Mouse (Mus musculus): ENCODE results near the gene Ncam2.

Ncam2 gene

GRCm38 (mm10) chr16:81303806-81304205, 103.3 kb downstream of the Ncam2 start:
- DNase-seq (ENCODE audit: low spot score) = no peak

- DNase-seq (ENCODE audit: low spot score) = no peak
Observed at GRCm38 (mm10) chr16:81309215-81309614, 108.7 kb downstream of the Ncam2 start.

GRCm38 (mm10) chr16:81319037-81319436, 118.5 kb downstream of the Ncam2 start:
- no peak for DNase-seq (ENCODE audit: low spot score)

GRCm38 (mm10) chr16:81330539-81330938, 130.0 kb downstream of the Ncam2 start:
- DNase-seq (ENCODE audit: low spot score) = peak; percentile 27

GRCm38 (mm10) chr16:81365901-81366300, 165.4 kb downstream of the Ncam2 start:
- no peak for DNase-seq (ENCODE audit: low spot score)

GRCm38 (mm10) chr16:81374234-81374633, 173.7 kb downstream of the Ncam2 start:
- DNase-seq (ENCODE audit: low spot score) = no peak

GRCm38 (mm10) chr16:81380434-81380833, 179.9 kb downstream of the Ncam2 start:
- no peak for DNase-seq (ENCODE audit: low spot score)

- no peak for DNase-seq (ENCODE audit: low spot score)
Observed at GRCm38 (mm10) chr16:81388646-81389045, 188.1 kb downstream of the Ncam2 start.

- no peak for DNase-seq (ENCODE audit: low spot score)
Observed at GRCm38 (mm10) chr16:81434559-81434958, 234.1 kb downstream of the Ncam2 start.

- DNase-seq (ENCODE audit: low spot score) = no peak
Observed at GRCm38 (mm10) chr16:81437091-81437867, 236.8 kb downstream of the Ncam2 start.

GRCm38 (mm10) chr16:81437868-81438249, 237.4 kb downstream of the Ncam2 start:
- DNase-seq (ENCODE audit: low spot score) = no peak

- DNase-seq (ENCODE audit: low spot score) = no peak
Observed at GRCm38 (mm10) chr16:81450851-81451250, 250.4 kb downstream of the Ncam2 start.

GRCm38 (mm10) chr16:81452988-81453387, 252.5 kb downstream of the Ncam2 start:
- no peak for DNase-seq (ENCODE audit: low spot score)

- DNase-seq (ENCODE audit: low spot score) = no peak
Observed at GRCm38 (mm10) chr16:81454472-81454871, 254.0 kb downstream of the Ncam2 start.

GRCm38 (mm10) chr16:81462731-81463130, 262.2 kb downstream of the Ncam2 start:
- DNase-seq (ENCODE audit: low spot score) = peak; percentile 4

GRCm38 (mm10) chr16:81472925-81473324, 272.4 kb downstream of the Ncam2 start:
- no peak for DNase-seq (ENCODE audit: low spot score)

GRCm38 (mm10) chr16:81481058-81481457, 280.6 kb downstream of the Ncam2 start:
- DNase-seq (ENCODE audit: low spot score) = no peak

GRCm38 (mm10) chr16:81496111-81496510, 295.6 kb downstream of the Ncam2 start:
- DNase-seq (ENCODE audit: low spot score) = no peak

- no peak for DNase-seq (ENCODE audit: low spot score)
Observed at GRCm38 (mm10) chr16:81502578-81502977, 302.1 kb downstream of the Ncam2 start.

- DNase-seq (ENCODE audit: low spot score) = no peak
Observed at GRCm38 (mm10) chr16:81536230-81536629, 335.7 kb downstream of the Ncam2 start.

GRCm38 (mm10) chr16:81587565-81588107, 387.1 kb downstream of the Ncam2 start:
- no peak for DNase-seq (ENCODE audit: low spot score)

- no peak for DNase-seq (ENCODE audit: low spot score)
Observed at GRCm38 (mm10) chr16:81623276-81623675, 422.8 kb downstream of the Ncam2 start.

GRCm38 (mm10) chr16:81623776-81624175, 423.3 kb downstream of the Ncam2 start:
- DNase-seq (ENCODE audit: low spot score) = no peak

GRCm38 (mm10) chr16:81650286-81650685, 449.8 kb downstream of the Ncam2 start:
- no peak for DNase-seq (ENCODE audit: low spot score)
